Mouse (Mus musculus) lung, postnatal 14 days (tissue): Measurements from ENCODE around the gene Itk.

Experiments
- DNase-seq: peaks from one replicate; pipeline ENCODE4 v3.0.0; 2021

The Itk gene

GRCm38 (mm10) chr11:46304864-46305710, 84.2 kb downstream of the Itk start:
- DNase-seq: no peak

GRCm38 (mm10) chr11:46304093-46304492, 85.2 kb downstream of the Itk start:
- no peak for DNase-seq

- no peak for DNase-seq
Observed at GRCm38 (mm10) chr11:46302471-46302870, 86.8 kb downstream of the Itk start.

GRCm38 (mm10) chr11:46301579-46302248, 87.6 kb downstream of the Itk start:
- no peak for DNase-seq

GRCm38 (mm10) chr11:46299901-46300300, 89.4 kb downstream of the Itk start:
- no peak for DNase-seq

GRCm38 (mm10) chr11:46298889-46299785, 90.2 kb downstream of the Itk start:
- no peak for DNase-seq

- DNase-seq: no peak
Observed at GRCm38 (mm10) chr11:46294390-46294789, 94.9 kb downstream of the Itk start.

GRCm38 (mm10) chr11:46293491-46293890, 95.8 kb downstream of the Itk start:
- no peak for DNase-seq

- DNase-seq: no peak
Observed at GRCm38 (mm10) chr11:46290988-46291405, 98.3 kb downstream of the Itk start.

- no peak for DNase-seq
Observed at GRCm38 (mm10) chr11:46289561-46289960, 99.8 kb downstream of the Itk start.

- no peak for DNase-seq
Observed at GRCm38 (mm10) chr11:46289022-46289421, 100.3 kb downstream of the Itk start.

GRCm38 (mm10) chr11:46288091-46288490, 101.2 kb downstream of the Itk start:
- DNase-seq: no peak

- DNase-seq: no peak
Observed at GRCm38 (mm10) chr11:46286803-46287202, 102.5 kb downstream of the Itk start.

- no peak for DNase-seq
Observed at GRCm38 (mm10) chr11:46283800-46284199, 105.5 kb downstream of the Itk start.

GRCm38 (mm10) chr11:46282612-46283011, 106.7 kb downstream of the Itk start:
- no peak for DNase-seq

- no peak for DNase-seq
Observed at GRCm38 (mm10) chr11:46278709-46279108, 110.6 kb downstream of the Itk start.

- no peak for DNase-seq
Observed at GRCm38 (mm10) chr11:46278140-46278539, 111.2 kb downstream of the Itk start.

GRCm38 (mm10) chr11:46276778-46277177, 112.5 kb downstream of the Itk start:
- peak; percentile 35 for DNase-seq

- DNase-seq: no peak
Observed at GRCm38 (mm10) chr11:46276168-46276567, 113.1 kb downstream of the Itk start.

- peak; percentile 80 for DNase-seq
Observed at GRCm38 (mm10) chr11:46275302-46275701, 114.0 kb downstream of the Itk start.
